Mouse (Mus musculus) brain, embryonic 18.5 days (tissue): Measurements from ENCODE around the gene Lilr4b.
"Not testable (repeated sequence)": the region's sequence is repeated elsewhere in the genome, so short reads cannot be mapped to it uniquely, and the experiment has no call there.

Experiments used
- DNase-seq: peaks from one replicate; pipeline ENCODE4 v3.0.0-alpha.2; 2012; ENCODE audit warnings: low read depth, low spot score

The Lilr4b gene

DNA sequence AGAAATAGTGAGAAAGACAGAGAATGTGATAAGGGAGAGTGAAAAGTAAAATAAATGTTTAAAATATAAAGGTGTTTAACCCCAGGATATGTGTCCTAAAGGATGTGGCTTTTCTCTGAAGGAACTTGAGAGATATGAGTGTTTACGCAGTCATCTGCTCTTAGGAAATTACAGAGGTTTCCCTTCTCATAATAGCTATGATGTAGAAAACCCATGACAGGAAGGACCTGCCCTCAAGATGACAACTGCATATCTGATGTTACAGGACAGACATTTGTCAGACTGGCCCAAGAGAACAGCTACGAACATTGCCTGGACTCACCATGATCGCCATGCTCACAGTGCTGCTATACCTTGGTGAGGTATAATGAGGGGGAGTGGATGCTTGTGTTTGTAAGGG, at the start of gene Lilr4b, which contains the start of gene Gm49339:
Gene Lilr4b (plus strand): TSS at position 236 of the 400 bp plus-strand sequence.
Gene Gm49339 (plus strand): TSS at position 216 of the 400 bp plus-strand sequence.
- DNase-seq, result not testable (repeated sequence)

DNA sequence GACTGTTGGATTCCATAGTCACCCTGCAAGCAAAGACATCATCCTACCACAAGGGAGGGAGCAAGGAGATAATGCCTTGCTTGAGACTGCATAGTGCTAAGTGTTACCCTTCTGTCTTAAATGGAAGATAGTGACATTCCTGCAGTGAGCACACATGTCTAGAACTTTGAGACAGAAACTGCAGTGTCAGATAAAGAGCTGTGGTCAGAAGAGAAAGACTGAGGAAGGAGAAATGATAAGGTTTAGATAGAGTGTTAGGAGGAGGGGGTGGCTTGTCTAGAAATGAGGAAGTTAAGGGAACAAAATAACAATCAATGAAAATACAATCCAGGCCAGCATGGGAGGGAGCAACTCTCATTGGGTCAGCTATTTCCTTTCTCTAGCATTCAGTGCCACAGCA, 47.5 kb upstream of the Lilr4b start:
- DNase-seq, result no peak

DNA sequence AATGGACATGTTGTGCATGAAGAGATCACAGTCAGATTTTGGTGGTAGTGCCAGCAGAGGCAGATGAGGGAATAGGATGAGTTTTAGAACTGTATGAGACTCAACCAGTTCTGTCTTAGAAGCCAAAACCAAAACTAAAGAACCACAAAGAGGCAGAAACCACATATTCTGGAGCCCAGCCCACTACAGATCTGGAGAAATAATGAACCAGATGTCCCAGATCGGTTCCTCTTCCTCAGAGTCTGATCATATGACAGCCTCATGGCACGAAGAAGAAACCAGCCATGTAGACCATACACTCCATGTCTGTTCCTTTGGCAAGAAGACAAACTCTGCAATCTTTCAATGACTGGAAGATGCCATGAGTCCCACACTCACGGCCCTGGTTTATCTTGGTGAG, 44.7 kb upstream of the Lilr4b start:
- no peak for DNase-seq

DNA sequence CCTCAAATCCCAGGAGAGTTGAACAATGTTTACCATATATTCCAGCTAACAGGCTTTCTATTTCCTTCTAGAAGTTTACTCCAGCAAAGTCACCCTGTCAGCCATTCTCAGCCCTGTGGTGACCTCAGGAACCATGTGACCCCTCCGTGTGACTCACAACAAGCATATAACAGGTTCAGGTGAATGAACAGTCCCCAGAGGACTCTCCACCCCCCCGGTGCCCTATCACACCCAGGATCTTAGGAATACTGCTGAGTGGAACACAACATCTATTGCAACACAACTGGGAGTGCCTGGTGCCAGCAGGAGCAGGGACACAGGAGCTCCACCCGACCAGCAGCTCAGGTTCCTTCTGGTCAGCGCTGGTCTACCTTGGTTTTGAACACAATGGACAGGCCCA, 28.8 kb upstream of the Lilr4b start:
- no peak for DNase-seq

DNA sequence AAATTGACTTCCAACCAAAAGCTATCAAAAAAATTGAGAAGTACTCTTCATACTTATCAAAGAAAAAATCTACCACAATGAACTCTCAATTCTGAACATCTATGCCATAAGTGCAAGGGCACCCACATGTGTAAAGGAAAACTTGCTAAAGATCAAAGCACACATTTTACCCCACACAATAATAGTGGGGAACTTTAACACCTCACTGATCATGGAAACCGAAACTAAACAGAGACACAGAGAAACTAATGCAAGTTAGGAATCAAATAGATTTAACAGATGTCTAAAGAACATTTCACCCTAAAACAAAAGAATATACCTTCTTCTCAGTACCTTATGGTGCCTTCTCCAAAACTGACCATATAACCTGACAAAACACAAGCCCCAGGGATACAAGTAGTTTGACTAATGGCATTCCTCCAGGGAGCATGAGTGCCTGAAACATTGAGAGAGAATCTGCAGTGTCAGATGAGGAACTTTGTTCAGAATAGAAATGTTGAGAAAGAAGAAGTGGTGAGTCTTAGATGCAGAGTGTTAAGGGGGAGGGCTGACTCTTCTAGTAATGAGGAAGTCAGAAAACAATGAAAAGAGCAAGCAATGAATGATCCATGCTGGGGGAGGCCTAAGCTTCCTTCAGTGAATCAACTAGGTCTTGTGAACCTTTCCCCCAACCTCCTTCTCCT, 26.7 kb upstream of the Lilr4b start:
- no peak for DNase-seq

DNA sequence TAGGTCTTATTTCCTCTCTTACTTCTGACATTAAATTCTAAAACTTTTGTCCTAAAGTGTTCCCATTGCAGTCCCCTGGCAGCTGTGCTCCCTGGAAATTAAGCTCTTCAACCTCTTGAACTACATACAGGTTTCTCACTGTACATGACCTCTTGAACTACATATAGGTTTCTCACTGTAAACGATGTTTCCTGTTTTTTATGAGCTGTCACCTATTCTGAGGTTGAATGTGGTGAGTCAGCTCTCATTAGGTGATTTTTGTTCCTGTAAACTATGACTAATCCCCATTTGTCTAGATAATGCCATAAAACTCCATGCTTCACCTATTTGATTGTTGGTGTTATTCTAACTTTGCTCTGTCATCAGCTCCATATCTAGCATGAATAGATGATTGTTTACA, 26.1 kb upstream of the Lilr4b start:
- DNase-seq, result no peak

DNA sequence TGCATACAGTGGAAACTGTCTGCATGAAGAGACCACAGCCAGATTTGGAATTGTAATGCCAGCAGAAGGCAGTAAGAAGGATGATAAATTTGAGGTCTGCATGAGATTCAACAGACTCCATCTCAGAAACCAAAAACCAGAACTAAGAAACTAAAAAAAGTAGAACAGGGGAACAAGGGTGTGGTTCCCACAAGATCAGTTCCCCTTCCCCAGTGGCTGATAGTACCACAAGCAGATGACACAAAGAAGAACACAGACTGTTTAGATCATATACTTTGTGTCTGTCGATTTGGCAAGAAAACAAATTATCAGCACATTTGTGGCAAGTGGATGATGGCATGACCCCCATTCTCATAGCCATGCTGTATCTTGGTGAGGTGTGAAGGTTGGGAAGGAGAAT, 24.7 kb upstream of the Lilr4b start:
- DNase-seq, result no peak

DNA sequence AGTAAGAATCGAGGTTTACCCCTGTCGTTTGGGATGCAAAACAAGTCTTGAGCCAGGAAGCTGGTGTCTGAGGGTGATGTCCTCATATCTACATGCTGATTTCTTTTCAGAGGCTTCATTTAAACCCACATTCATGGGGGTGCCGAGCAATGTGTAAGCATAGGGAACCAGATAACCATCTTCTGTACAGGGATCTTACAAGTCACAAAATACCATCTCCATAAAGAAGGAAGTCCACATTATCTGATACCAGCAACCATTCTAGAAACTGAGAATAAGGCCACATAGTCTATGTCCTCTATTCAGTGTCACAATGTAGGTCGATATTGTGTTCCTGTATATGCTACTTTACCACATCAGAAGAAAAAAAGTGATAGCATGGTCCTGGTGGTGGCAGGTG, 24.1 kb upstream of the Lilr4b start:
- DNase-seq, result no peak

DNA sequence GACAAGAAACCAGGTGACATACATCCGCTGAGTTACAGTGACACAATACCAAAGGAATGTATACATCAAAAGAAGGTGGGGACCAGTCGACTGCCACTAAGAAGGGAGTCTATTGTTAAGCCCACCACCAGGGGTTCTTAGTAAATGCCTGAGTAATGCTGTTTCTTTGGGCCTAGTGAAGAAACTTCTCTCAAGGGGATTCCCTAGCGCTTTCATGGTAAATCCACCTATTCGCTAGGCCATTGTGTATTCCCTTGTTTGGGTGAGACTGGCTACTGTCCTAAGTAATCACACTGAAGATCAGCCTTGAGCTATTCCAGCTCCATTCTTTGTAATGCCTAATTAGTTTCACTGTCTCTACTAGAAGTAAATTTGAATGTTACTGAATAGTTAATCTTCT, 16.6 kb upstream of the Lilr4b start:
- DNase-seq, result not testable (repeated sequence)

DNA sequence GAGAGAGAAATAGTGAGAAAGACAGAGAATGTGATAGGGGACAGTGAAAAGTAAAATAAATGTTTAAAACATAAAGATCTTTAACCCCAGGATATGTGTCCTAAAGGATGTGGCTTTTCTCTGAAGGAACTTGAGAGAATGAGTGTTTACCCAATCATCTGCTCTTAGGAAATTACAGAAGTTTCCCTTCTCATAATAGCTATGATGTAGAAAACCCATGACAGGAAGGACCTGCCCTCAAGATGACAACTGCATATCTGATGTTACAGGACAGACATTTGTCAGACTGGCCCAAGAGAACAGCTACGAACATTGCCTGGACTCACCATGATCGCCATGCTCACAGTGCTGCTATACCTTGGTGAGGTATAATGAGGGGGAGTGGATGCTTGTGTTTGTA, 10.3 kb downstream of the Lilr4b start, which contains the start of gene Lilrb4a:
Gene Lilrb4a (plus strand): TSS at position 266 of the 400 bp plus-strand sequence.
- DNase-seq, result not testable (repeated sequence)

DNA sequence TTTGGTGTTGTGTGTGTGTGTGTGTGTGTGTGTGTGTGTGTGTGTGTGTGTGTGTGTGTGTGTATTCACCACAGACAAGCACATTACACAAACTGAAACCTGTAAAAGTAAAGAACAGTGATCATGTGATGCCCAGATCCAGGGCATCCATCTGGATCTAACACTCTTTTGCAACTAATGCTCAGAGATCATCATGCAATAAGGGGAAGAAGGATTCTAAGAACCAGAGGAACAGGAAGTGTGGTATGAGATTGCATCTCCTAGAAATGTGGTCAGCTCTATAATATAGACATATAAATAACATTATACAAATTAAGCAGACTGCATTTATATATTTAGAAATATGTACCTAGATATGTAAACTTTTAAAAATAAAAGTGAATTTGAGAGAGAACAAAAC, 39.6 kb downstream of the Lilr4b start:
- no peak for DNase-seq

DNA sequence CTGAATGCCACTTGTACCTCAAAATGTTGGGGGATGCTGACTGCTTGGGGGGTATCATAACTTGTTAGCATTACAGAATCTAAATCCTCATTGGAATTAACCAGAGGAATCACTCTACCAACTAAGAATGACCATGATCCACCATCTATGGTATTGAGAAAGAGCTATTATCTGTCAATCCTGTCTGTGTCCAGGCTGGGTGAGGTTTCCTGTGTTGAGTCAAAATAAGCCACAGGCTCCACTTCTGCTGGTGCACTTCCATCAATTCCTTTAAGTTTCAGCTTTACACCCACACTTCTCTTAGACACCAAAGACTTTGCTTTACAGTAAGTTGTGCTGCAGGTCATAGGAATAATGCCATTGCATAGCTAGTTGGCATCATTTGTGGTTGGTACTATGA, 41.0 kb downstream of the Lilr4b start:
- DNase-seq, result no peak

DNA sequence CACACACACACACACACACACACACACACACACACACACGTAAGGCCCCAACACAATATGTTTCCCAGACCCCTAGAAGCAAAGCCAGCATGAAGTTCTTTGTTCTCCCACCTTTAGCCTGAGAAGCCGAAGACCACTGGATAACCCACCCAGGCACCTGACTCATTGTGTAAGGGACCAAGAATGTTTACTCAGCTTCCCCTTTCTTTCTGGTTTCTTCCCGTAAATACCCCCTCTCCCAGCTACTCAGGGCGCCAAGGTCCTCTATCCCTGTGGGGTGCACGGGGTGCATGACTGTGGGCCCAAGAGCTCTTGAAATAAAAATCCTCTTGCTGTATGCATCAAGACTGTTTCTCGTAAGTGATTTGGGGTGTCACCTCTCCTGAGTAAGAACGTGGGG, 45.7 kb downstream of the Lilr4b start:
- no peak for DNase-seq

DNA sequence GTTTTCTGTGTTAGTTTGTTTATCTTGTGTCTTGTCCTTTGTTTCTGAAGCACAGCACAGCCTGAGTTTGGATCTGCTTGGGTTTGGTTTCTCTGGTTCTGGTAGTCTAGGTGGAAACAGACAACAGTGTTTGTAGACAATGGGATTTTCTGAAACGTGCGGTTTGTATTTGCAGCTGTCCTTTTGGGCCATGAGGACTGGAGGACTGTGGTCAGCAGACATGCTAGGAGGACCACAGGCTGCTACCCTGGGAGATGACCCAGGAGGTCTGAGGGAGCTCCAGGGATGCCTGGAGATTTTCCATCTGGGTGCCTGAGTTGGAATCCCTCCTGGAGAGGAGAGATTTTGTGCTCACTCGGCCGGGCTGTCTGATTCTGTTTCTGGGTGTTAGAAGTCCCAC, 46.2 kb downstream of the Lilr4b start:
- DNase-seq, result no peak

DNA sequence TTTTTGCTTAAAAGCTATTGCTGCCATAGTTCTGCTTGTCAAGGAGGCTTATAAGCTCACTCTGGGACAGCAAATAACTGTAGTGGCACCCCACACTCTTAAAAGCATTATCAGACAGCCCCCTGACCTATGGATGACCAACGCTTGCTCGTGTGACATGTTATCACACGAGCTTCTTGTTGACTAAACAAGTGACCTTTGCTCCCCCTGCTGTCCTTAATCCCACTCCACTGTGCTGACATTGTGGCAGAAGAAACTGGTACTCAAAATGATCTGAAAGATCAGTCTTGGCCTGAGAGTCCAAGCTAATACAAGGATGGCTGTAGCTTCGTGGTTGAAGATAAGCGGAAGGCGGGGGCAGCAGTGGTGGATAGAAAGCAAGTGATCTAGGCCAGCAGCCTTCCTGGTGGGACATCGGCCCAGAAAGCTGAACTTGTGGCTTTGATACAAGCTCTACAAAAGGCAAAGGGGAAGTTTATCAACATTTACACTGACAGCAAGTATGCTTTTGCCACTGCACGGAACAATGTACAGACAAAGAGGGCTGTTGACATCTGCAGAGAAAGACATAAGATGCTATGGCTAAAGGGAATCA, 48.5 kb downstream of the Lilr4b start:
- DNase-seq, result no peak

DNA sequence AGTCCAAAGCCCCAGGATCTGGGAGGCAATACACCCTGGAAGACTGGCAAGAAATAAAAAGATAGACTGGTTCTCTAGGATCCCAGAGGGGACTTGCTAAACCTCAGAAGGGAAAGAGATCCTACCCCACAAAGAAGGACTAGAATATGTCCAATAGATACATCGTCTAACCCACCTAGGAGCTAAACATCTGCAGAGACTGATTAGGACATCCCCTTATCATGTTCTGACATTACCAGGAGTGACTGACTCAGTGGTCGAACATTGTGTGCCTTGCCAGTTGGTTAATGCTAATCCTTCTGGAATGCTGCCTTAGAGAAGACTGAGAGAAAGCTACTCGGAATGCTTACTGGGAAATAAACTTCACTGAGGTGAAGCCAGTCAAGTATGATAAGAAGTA, 49.1 kb downstream of the Lilr4b start:
- DNase-seq, result no peak

DNA sequence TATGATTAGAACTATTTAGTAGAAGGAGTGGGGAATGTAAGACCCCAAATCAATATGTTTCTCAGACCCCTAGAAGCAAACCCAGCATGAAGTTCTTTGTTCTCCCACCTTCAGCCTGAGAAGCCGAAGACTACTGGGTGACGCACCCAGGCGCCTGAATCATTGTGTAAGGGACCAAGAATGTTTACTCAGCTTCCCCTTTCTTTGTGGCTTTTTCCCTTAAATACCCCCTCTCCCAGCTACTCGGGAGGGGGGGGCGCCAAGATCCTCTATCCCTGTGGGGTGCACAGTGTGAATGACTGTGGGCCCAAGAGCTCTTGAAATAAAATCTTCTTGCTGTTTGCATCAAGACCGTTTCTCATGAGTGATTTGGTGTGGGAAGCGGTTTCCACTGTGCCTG, 50.4 kb downstream of the Lilr4b start:
- no peak for DNase-seq
